Mouse (Mus musculus) ovary, postnatal 14 days (tissue): ENCODE results near the gene Smarca2.

Experiments used
- DNase-seq: peaks from one replicate; pipeline ENCODE4 v3.0.0; 2022; ENCODE audit warnings: low spot score

Gene Smarca2

GRCm38 (mm10) chr19:26747571-26748539 is 143.0 kb downstream of the Smarca2 start:
- peak; percentile 50 for DNase-seq

GRCm38 (mm10) chr19:26748676-26749075 is 143.8 kb downstream of the Smarca2 start:
- no peak for DNase-seq

DNA sequence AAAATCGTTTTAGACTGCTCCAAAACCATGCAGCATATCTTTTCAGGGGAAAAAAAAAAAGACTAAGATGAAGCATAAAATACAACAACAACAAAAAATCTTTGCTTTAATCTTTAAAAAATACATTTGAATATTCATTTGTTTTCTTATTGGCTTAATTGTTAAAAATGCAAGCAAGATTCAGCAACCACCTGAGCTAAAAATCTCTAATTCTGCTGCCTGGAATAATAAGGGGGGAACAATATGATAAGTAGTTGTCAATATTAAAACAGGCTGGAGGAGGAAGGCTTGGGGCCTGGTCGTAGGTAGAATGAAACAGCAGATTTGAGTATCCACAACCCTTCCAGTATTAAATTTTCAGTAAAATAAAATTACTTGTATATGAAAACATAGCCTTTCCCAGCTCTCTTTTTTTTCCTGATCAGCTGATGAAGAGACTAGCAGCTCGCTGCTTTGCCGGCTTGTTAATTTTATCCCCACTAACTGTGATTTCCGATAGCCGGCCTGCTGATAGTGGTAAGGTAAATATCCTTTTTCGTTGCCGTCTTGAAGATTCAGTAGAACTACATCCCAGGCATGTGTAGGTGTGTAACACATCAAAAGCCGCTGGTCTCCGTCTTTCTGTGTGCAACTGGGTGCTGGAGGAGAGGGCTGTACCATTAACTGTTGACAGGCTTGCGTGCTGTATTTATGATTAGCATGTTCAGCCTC is 144.7 kb downstream of the Smarca2 start:
- no peak for DNase-seq

DNA sequence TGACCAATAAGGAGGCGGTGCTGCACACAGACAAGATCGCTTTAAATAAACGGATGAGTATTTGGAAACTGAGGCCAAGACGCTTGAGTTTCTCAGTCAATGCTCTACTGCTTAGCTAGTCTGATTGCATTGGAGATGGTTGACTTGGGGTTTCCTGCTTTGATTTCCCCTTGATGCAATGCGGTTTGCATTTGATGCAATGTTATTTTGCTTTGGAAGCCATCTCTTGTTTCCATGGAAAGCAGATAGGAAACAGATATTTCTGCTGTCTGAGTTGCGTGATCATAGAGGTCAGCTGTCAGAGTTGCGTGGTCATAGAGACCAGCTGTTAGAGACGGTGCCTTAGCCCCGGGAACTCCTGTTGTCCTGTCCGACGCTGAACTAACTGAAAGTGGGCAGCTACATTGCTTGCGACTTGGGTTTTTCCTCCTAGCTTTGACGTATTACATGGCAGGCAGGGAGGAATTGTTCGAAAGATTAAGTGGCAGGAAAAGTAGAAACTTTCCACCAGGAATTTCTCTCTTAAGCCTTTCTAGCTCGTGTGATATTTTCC is 147.8 kb downstream of the Smarca2 start:
- DNase-seq = no peak

- no peak for DNase-seq
These were observed 148.5 kb downstream of the Smarca2 start for GRCm38 (mm10) chr19:26753266-26753872.

DNA sequence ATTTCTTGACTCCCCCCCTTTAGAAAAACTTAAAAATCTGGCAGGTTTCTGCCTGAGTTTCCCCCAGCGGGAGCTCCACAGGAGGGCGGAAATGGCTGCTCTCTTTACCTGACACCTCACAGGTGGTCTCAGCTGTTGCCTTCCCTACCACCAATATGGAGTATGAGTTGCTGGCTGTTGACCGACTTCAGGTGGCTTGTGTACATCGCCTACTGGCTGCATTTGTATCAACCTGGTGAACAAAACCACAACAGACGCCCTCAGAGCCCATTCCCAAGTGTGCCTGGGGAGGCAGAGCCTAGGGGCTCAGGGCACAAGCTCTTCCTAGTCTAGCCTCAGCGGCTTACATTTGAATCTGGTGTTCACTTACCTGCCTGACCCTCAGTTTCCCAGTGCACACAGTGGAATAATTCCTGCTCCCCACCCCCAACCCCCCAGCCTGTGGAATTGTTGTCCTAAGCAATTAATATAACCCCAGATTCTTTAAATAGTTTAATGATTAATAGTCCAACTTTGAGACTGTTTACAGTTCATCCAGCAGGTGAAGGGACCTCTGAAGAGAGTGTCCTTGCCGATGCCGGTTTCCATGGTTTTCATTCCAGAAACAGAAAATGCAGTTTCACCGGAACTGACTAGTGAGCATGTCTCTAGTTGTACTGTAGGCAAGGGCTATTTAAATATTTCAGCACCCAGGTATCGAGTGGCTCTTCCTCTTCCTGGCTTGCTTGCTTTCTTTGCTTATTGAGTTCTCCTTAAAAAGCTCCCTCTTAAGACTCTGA is 149.4 kb downstream of the Smarca2 start:
- no peak for DNase-seq

GRCm38 (mm10) chr19:26755991-26756390 is 151.1 kb downstream of the Smarca2 start:
- DNase-seq = no peak

GRCm38 (mm10) chr19:26756399-26756798 is 151.5 kb downstream of the Smarca2 start:
- DNase-seq = no peak

DNA sequence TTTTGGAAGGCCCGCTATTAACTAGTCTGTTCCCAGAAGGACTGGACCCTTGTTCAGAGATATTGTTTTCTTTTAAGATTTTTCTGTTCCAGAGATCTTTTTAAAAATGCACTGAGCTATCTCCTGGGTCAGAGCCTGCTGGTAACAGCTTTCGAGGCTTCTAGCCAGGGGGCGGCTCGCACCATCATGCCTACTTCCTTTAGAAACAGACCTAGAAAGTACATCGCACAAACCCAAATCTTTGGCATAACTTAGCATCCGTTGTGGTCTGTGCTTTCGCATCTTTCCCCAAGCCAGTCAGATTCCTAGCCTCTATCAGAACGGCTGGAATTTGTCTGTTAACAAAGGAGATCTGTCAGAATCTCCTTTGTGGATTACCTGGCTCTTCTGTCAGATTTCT is 153.3 kb downstream of the Smarca2 start:
- DNase-seq = no peak

- DNase-seq = no peak
These were observed 153.8 kb downstream of the Smarca2 start for GRCm38 (mm10) chr19:26758620-26759019.

- no peak for DNase-seq
These were observed 154.4 kb downstream of the Smarca2 start for GRCm38 (mm10) chr19:26759295-26759694.

DNA sequence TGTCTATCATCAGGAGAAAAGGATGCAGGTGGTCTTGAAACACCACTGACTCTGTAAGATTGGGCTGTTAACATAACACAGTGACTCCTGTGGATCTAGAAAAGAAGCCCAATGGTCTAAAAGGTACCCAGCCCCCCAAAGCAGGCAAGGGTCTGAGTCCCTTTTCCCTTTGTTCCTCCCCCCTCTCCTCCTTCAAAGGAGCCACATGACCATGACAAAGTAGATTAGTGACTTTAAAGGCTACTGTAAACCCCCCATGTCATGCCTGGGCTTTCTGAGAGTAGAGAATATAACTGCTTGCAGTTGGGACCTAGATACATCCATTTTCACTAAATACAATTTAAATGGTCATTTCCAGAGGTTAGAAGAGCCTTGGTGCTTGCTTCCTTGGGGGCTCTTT is 156.4 kb downstream of the Smarca2 start:
- DNase-seq = no peak

- no peak for DNase-seq
These were observed 160.6 kb downstream of the Smarca2 start for GRCm38 (mm10) chr19:26765483-26765882.

DNA sequence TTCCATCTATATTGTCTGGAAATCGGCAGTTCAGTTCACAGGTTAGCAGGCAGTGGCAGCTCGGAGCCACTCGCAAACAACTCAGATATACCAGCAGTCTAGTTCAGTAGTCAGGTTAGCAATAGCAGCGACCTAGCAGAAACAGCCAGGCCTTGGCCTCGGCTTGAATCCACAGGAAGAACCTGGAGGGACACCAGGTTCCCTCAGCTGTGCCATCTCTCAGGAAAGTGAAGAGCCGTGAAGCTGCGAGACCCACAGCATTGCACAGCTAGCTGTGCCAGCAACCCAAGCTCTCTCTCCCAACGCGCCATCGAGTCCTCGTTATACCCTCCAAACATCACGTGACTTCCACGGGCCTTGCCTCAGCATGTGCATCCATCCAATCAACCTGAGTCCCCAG is 162.6 kb downstream of the Smarca2 start:
- DNase-seq = no peak

DNA sequence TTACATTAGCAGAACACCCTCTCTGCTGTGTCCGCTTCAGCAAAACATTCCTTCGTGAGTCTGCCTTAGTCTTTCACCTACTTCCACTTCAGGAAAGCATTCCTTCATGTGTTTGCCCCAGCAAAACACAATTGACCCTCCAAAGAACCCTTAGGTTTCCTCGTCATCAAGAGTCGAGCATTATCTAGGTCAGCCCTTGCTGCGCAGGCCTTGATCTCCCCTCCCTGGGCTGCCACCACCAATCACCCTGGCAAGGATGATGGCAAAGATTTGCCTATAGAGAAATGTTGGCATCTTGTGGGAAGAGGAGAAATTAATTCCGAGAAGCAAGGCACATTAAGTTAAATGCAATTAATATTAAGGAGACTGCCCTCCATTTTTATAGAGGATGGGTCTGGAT is 163.1 kb downstream of the Smarca2 start:
- DNase-seq = no peak

GRCm38 (mm10) chr19:26768846-26769245 is 164.0 kb downstream of the Smarca2 start:
- no peak for DNase-seq

DNA sequence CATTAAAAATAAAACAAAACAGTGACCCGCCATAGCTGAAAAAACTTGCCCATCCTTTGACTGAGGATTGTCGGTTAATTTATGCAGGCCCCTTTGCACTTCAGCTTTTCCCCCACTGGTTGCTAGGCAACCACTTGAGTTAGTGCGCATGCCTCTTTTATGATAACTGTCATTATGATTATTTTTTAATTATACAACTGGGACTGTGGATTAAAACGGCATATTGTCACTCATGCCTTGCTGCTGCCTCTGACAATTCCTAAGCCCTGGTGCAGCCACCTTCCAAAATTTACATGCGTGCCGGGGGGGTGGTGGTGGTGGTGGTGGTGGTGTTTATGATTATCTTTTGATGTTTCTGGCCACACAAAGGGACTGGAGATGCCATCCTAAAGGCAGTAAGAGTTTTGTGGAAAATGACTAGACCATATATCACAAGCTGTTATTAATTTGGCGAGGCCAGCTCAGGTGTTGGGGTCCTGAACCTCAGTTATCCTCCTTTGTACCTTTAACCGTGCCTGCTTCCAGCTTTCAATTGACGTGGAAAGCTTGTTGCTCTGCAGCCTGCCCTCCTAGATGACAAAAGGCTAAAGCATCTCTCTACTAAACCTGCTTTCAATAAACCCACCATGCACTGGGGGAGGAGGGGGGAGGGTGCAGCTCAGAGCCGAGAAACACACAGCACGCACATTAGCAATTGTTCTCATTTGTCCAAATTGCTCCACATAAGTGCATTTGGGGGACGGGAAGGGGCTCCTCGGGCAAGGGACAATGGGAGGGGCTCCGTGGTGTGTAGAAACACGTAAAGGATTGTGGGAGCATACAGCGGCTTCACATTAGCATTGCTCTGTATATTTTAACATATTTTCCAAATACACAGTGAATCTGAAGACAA is 165.0 kb downstream of the Smarca2 start:
- DNase-seq = no peak

- no peak for DNase-seq
These were observed 165.7 kb downstream of the Smarca2 start for GRCm38 (mm10) chr19:26770592-26770991.

- DNase-seq = no peak
These were observed 167.3 kb downstream of the Smarca2 start for GRCm38 (mm10) chr19:26772051-26772583.
